Mouse (Mus musculus) spleen, postnatal 36 days (tissue): Measurements from ENCODE around the gene Nrxn1.

Experiments used
- DNase-seq, 2 experiments: peaks; one replicate each; pipeline ENCODE4 v3.0.0; 2022; ENCODE audit warnings: low spot score in 2 of 2, mixed read lengths in 1 of 2

Nrxn1 gene

DNA sequence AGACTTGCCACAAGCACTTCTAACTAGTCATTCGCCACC lies at the start of gene Nrxn1:
Gene Nrxn1, minus strand, starts transcription at position 30 of the 39 bp plus-strand sequence.
- no peak for DNase-seq

DNA sequence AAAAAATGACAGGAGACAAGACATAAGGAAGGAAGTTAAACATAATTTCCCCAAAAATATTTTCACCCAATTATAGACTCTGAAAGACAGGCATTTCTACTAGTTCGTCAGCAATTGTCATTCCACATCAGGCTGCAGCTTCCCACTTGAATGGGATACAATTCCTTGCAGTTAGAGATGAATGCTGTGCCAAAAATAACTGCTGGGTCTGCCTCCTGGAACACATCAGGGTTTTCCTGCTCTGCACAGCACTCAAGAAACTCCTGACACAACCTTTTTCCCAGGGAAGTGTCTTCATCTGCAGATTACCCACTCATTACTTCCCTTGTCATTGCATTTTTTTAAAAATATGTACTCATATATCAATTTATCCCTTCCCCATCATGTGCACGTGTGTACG lies 44.0 kb upstream of the Nrxn1 start:
- no peak for DNase-seq

DNA sequence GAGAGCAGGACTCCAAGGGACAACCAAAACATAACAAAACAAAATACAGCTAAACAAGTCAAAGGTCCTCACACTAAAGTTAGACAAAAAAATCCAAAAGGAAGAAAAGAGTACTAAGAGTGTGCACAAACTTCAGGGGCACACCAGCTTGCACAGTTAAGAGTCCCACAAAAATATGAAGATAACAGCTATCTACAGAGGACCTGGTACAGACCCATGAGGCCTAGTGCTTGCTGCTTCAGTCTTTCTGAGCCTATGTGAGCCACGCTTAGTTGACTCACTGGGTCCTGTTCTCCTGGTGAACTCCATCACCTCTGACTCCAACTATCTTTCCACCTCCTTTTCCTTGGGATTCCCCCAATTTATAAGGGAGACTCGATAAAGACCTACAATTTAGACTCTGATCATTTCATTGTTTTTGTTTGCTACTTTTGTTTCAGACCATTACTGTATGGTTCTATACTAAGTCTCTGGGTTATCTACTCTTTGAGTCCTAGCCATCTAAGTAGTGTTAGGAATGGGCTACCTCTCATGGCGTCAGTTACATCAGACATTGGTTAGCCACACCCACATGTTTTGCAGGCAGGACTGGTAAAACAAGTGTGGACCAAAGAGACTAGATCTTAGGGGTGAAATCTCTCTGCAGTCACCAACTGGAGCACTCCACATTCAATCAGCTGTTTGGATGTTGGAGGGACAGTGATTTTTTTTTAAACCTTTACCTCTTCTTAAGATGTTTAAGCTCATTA lies 20.2 kb upstream of the Nrxn1 start:
- DNase-seq: no peak

DNA sequence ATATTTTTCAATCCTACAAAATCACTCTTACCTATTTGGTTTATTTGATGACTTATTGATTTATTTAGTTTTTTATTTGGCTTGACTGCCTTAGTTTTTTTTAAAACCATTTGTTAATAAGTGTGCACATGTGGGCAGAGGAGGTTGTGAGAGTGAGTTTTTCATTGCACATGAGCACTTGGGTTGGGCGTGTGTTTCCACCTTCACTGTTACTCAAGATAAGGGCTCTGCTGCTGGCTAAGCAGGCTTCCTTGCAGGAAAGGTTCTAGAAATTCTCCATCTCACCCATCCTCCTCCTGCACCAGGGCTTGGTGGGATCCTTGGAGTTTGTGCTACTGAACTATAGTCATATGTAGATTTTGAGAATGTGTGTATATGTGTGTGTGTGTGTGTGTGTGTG lies 19.2 kb upstream of the Nrxn1 start:
- no peak for DNase-seq

DNA sequence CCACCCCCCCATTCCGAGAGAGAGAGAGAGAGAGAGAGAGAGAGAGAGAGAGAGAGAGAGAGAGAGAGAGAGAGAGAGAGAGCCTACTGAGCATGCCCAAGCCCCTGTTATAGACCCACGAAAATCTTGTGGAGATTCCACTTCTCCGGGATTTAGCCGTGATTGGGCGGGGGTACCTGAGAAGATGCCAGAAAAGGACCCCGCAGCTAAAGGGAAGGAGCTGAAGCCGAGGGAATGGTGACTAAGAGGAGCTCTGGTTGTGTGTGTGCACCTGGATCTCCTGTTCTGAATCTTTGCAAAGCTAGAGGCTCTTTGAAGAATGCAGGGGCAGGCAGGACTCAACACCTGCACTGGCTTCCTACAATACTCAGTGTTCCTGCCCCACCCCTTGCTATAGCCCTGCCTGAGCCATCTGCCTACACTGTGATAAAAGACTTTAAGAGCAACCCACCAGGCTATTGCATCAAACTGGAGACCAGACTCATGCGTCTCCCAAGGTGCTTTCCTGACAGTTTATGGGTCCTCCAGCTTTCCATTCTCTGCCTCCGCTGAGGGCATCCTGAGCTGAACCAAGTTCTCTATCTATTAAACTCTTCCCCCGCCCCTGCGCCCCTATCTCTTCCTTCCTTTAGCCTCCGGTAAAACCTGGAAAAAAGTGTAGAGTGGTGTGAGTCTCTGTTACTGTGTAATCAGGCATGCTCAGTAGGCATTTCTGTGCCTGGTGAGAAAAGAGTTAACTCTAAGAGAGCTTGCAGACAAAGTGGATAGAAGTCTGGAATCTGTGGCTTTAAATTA lies 407 bp upstream of the Nrxn1 start:
- no peak for DNase-seq

DNA sequence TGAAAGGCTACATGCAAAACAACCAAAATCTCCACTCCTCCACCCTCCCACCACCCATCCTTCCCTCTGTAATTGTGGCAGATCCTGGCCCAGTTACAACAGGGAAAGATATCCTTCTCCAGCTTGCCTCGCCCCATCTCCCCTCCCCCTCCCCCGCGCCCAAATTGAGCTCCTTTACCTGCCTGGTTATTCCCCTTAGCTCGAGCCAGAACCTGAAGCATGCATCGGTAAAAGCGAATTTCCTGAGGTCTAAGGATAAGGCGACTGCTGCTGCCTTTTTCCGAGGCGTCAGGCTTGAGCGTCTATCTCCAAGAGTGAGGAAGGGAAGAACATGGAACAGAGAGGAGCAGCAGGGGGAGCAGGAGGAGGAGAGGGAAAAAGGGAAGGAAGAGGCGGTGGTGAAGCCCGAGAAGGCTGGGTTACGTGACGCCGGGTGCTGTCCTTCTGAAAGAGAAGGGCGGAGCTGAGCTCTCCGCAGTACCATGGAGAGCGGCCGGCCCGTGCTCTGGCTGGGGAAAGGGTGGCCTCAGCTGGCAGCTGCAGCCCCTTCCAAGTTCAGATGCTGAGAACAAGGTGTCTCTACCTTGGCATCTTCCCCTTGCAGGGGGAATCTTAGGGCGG lies 340 bp downstream of the Nrxn1 start:
- DNase-seq: no peak

DNA sequence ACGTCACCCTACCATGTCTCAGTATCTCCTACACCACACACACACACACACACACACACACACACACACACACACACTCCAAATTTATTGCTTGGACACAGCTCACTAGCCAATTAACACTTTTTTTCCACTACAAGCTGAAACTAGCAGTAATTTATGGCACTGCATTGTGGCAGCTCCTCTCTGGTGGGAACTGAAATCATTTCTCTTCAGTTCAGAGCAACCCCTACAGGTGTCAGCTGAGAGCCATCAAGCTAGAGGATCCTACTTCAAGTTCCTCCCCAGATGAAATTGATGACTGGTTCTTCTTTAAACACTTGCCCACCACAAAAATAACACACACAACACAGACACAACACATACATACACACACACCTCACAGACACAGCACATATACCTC lies 2.2 kb downstream of the Nrxn1 start:
- DNase-seq: no peak

DNA sequence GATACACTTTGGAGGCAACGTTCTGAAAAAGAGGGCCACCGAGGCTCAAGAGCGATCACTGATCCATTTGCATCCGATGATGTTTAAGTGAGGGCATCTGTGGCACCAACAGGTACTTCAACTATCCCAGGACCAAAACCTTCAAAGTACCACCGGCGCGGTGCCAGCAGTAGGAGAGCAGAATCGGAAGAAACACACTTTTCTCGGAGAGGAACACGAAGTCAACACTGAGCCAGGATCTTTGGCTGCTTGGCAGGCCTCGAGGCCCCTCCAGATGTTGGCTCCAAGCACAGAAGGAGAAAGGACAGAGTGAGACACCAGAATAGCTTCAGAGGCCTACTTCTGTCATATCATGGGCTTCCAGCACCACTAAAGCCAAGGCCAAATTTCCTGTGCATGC lies 3.9 kb downstream of the Nrxn1 start:
- no peak for DNase-seq

DNA sequence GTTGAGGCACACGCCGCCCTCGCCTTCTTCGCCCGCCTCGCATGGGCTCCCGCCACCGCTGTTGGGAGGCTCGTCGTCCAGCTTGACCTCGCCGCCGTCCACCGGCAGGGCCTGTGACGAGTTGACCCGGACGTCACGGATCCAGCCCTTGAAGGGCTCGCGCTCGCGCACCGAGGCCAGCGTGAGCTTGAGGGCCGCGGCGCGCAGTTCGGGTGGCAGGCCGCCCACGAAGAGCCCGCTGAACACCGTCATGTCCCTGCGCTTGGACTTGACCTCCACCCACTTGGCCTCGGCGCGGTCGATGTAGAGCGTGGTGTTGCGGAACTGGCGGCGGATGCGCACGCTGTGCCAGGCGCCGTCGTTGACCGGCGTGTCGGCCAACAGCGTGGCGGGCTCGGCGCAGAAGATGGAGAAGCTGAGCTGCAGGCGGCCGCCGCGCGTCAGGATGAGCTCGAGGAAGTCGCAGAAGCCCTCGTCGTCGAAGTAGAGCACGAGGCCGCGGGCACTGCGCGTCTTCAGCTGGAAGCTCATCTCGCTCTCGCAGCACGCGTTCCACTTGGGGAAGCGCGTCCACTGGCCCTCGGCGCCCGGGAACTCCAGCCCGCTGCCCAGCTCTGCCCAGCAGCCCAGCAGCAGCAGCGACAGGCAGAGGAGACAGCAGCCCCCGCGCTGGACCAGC lies 4.7 kb downstream of the Nrxn1 start:
- no peak for DNase-seq

DNA sequence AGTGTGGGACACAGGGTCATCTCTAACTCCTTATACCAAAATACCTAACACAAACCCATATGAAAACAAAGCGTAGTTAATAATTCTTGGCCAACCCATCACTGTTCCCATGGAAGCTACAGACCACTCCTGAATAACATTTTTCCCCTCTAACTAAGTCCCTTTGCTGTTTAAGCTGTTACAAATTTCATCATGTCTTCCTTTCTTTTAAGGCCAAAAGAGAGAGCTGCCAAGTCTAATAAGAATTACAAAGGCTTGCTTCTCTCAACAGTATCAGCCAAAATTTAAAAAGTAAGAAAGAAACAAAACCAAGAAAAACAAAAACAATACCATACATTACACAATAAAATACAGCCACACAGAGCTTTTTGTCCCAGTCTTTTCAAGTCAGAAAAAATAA lies 6.5 kb downstream of the Nrxn1 start:
- no peak for DNase-seq

DNA sequence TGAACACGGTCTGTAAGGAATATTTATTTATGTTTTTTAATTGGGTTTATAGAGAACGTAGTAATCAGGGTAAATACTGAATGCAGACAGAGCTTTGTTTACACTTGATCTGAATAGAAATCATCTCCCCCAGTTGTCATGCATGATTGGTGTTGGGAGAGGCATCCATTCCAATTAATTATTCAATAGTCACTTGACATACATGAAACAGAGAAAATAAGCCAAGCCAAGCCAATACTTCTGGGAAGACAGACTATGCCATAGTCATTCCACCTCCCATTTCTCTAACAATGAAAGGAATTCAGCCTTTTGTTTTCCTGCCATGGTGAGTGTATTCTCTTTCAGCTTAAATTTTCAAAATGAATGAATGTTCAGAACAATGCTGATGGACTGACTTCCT lies 7.5 kb downstream of the Nrxn1 start:
- no peak for DNase-seq

DNA sequence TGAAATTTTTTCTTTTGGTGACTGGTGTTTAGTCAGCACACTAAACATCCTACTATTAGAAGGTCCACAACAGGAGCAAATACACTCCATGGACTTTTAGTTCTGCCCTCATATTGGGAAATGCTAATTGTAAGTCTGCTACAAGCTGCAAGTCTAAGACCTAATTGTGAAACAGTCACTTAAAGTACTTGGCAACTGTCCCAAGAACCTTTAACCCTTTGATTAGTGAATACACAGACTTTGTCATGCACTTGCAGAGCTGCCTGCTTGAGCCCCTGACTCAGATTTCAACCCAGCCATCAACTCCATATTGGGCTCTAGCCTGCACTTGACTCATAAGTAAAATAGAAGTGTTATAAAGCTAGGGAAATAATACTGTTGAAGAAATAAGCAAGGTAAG lies 13.8 kb downstream of the Nrxn1 start:
- no peak for DNase-seq

DNA sequence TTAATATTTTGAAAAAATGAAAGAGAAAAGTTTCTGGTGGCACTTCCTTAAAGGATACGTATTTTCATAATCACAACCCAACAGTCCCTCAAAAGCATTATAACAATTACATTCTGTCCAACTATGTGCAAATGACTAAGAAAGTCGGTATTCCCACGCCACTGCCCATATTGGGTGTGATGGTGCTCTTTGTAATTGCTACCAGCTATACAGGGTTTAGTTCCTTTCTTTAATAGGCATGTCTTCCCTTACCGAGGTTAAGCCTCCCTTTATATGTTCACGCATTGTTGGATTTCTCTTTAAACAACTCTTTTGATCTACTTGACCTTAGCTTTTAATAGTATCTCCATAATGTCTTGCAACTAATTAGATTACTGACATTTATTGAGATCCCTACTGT lies 18.1 kb downstream of the Nrxn1 start:
- no peak for DNase-seq

DNA sequence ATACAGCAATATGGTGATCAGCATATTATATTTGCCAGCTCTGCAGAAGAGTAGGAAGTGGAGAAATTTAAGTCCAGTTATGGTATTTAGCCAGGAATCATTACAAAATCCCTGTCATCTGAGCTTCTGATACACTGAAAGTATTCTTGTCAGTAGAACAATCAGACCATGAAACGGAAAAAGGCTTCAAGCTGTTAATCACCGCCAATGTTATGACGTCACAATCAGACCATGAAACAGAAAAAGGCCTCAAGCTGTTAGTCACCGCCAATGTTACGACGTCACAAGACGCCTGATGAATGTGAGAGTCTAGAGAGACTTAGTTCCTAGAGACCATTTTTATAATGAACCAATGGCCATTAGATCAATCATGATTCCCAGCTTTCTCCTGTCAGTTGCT lies 59.4 kb downstream of the Nrxn1 start:
- no peak for DNase-seq

DNA sequence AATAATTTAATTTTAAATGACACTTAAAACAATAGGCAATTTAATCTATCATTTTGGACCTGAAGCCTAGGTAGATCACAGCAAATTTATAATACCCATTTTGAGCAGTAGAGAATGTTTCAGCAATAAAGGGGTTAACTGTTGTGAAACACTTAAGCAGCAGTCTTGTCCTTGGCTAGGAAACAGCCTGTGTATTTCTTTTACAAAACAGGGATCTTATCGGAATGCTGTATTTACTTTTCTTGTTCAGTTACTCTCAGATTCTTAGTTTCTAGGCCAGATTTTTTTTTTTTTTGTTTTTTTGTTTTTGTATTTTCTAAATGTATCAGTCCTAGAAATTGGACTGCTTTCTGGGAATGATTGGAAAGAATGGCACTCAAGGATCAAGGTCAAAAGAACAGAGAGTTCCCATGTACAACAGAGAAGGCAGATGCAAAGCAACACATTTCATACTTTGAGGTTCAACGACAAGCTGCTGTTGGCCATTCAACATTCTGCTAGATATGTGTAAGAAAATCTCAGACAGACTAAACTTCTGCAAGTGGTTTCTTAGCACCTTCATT lies 67.7 kb downstream of the Nrxn1 start:
- no peak for DNase-seq

DNA sequence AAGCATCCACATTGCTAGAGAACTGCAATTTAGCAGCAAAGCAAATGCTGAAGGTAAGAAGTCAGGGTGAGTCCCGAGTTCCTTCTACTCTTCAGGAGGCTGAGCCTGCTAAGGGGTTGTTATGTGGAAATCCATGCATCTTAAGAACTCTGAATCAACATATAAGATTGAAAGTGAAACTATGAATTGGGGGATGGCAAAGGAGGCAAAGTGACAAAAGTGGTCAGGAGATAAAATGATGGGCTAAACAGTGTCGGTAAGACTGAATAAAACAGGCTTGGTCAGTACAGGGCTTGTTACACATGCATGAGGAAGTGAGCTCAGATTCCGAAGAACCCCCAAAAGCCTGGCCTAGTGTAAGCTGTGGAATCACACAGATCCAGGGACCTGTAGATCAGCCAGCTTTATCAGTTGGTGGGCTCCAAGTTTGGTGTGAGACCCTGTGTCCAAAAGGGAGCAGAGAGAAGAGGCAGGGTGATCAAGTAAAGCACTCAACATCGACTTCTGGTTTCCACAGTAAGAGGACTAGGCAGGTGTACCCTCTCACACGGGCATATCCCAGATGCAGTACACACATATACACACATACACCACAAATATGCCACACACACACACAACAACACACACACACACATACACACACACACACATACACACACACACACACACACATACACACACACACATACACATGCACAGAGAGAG lies 85.3 kb downstream of the Nrxn1 start:
- no peak for DNase-seq

DNA sequence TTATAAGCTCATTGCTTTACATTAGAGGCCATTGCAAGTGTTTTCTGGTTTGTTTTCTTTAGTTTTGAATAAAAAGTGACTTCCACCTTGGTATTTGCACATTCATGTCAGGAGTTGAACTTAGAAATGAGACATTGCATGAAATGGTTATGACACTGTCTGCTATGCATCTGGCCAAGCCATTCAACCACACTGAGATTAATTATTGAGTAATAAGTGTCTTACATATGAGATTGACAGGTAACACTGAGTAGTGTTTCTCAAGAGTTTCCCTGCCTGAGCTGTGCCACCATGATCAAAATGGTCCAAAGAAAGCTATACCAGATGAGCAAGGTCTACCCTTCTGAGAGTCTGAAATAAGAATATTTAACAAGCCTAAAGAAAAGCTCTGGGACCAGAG lies 92.5 kb downstream of the Nrxn1 start:
- no peak for DNase-seq

DNA sequence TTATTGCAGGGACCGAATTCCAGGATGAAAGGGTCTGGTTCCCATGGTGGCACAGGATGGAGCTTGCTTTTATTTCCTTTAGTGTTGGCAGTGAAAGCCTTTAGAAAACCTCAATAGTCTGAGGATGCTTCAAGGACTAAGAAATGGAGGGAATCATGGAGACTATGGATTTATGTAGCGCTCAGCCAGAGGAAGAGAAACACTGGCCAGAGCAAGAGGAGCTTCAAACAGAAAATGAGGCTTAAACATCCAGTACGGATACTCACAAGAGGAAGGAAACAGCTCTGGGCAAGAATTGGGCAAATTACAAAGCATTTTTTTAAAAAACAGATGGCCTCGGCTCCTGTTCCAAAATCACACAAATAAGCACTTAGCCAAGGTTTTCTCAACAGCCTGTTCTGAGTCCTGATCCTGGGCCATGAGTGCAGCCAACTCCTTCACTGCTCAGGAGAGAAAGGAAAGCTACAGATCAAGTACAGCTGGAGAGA lies 93.2 kb downstream of the Nrxn1 start:
- DNase-seq: no peak

DNA sequence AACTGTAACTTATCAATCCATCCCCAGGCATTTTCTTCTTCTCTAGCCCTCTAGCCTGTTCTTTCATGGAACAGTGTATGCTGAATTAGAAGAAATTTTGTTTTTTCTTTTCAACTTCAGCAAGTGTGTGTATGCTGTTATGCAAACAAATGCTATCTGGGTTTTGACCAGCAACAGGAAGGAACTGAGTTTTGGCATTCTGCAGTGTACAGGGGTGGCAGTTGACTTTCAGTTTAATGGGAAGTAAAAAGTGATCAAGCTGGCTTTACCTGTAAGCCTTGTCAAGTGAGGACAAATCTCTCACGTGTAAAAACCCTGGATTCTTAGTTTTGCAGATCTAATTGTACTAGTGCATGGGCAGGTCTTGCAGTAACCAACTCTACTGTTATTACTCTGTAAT lies 95.2 kb downstream of the Nrxn1 start:
- no peak for DNase-seq

DNA sequence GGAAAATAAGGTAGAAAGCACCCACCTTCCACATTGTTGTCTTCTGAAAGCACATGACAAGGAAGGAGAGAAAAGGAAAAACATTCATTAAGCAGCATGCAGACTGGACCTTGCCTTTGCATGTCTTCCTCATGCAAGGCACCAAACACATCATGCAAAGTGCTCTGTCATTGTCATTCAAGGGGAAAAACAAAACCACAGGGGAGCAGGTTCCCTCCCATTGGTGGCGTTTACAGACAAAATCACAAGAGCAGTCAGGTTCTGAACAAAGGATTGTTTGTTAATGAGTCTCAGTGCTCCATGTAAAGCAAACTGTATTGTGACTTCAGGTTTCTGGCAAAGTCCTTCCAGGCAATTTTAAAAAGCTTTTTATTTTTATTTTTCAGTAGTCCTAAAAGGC lies 97.4 kb downstream of the Nrxn1 start:
- DNase-seq: no peak

DNA sequence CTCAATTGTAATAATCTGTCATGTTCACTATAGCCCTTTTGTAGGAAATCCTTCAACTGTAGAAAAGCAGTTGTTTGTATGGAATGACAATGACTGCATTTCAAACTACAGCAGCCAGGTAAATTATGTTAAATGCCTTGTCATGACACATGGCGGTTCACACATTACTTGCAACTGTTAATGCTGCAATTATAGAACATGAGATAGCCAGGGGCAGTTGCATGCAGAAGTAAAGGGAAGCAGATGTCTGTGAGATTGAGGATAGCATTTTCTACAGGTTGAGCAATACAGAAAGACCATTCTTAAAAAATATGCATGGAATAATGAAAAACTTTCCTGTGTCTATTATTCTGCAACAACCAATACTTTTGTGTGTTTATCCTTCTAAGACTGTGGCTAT lies 98.6 kb downstream of the Nrxn1 start:
- DNase-seq: no peak

DNA sequence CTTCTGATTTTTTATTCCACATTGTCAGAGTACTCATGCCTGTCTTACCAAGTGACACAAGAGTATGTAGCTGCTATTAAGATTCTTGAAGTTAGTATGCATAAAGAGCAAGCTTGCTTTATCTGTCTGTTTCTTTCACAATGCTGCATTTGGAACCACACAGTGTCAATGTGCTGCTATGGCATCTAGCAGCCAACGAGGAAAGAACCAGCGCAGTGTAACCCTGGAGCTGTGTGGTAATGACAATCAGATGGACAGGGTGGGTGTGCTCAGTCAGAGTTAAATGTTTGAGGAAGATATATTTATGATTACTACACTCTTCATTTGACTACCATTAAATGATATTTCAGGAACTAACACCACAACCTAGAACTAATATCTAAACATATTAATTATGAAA lies 102.1 kb downstream of the Nrxn1 start:
- no peak for DNase-seq
